Mouse (Mus musculus) erythroid progenitor cell, adult 5-6 weeks (primary cell): ENCODE measurements around the gene Lamc1. TPM values are rescaled to one million over a fixed set of nuclear protein-coding genes. Genes with fewer than 3 reads are reported as not detected.
"Not testable (repeated sequence)": the region's sequence is repeated elsewhere in the genome, so short reads cannot be mapped to it uniquely, and the experiment has no call there.

Source experiments
- ATAC-seq: replicated peaks from 2 replicates; pipeline ENCODE4 v1.8.0; 2016; ENCODE audit warnings: moderate number of reproducible peaks, mild to moderate bottlenecking, moderate TSS enrichment, inconsistent platforms; ENCODE audit not compliant: poor library complexity, low FRiP score, severe bottlenecking
- total RNA-seq, 2 experiments: library from RNA; stranded (forward) in 1 of 2; stranded (reverse) in 1 of 2; fragments of 150-400 nt in 1 of 2; fragments of 186-747, 209-891 nt in 1 of 2; gene quantifications; 2 replicates each; pipeline versions ENCODE4 v1.2.3 to v1.2.4; 2015 to 2017; ENCODE audit warnings: low replicate concordance in 2 of 2

Gene Lamc1
- total RNA-seq, 2 experiments from 2014 or later = 4.2 TPM; not detected in 1

- ATAC-seq = no peak
Measured at GRCm38 (mm10) chr1:153307509-153308178, 24.9 kb downstream of the Lamc1 start.

GRCm38 (mm10) chr1:153305728-153306127, 26.9 kb downstream of the Lamc1 start:
- ATAC-seq = not testable (repeated sequence)

- ATAC-seq = not testable (repeated sequence)
Measured at GRCm38 (mm10) chr1:153305249-153305648, 27.3 kb downstream of the Lamc1 start.

GRCm38 (mm10) chr1:153299436-153299835, 33.1 kb downstream of the Lamc1 start:
- not testable (repeated sequence) for ATAC-seq

- ATAC-seq = not testable (repeated sequence)
Measured at GRCm38 (mm10) chr1:153297774-153298363, 34.7 kb downstream of the Lamc1 start.

- ATAC-seq = no peak
Measured at GRCm38 (mm10) chr1:153296035-153296434, 36.6 kb downstream of the Lamc1 start.

- ATAC-seq = no peak
Measured at GRCm38 (mm10) chr1:153292892-153293291, 39.7 kb downstream of the Lamc1 start.

GRCm38 (mm10) chr1:153292202-153292601, 40.4 kb downstream of the Lamc1 start:
- ATAC-seq = no peak

- ATAC-seq = no peak
Measured at GRCm38 (mm10) chr1:153291416-153291815, 41.2 kb downstream of the Lamc1 start.

- no peak for ATAC-seq
Measured at GRCm38 (mm10) chr1:153288010-153288409, 44.6 kb downstream of the Lamc1 start.

GRCm38 (mm10) chr1:153287443-153287842, 45.1 kb downstream of the Lamc1 start:
- no peak for ATAC-seq

GRCm38 (mm10) chr1:153286216-153286615, 46.4 kb downstream of the Lamc1 start:
- ATAC-seq = no peak

- ATAC-seq = no peak
Measured at GRCm38 (mm10) chr1:153285188-153285587, 47.4 kb downstream of the Lamc1 start.

GRCm38 (mm10) chr1:153282342-153282975, 50.1 kb downstream of the Lamc1 start:
- no peak for ATAC-seq

GRCm38 (mm10) chr1:153281483-153281882, 51.1 kb downstream of the Lamc1 start:
- ATAC-seq = no peak

- ATAC-seq = no peak
Measured at GRCm38 (mm10) chr1:153280411-153280810, 52.2 kb downstream of the Lamc1 start.

- no peak for ATAC-seq
Measured at GRCm38 (mm10) chr1:153278028-153278613, 54.5 kb downstream of the Lamc1 start.

- no peak for ATAC-seq
Measured at GRCm38 (mm10) chr1:153275466-153275865, 57.1 kb downstream of the Lamc1 start.

GRCm38 (mm10) chr1:153274611-153275010, 58.0 kb downstream of the Lamc1 start:
- ATAC-seq = no peak

GRCm38 (mm10) chr1:153273657-153274056, 58.9 kb downstream of the Lamc1 start:
- no peak for ATAC-seq

- no peak for ATAC-seq
Measured at GRCm38 (mm10) chr1:153270827-153271226, 61.8 kb downstream of the Lamc1 start.
